Mouse (Mus musculus): ENCODE results near the gene Cap2.

Cap2 gene

GRCm38 (mm10) chr13:46690559-46691241 is 189.1 kb downstream of the Cap2 start:
- no peak for DNase-seq (ENCODE audit: low spot score in 2 of 2)

GRCm38 (mm10) chr13:46695296-46695908 is 193.8 kb downstream of the Cap2 start:
- DNase-seq (ENCODE audit: low spot score in 2 of 2): no peak

GRCm38 (mm10) chr13:46695932-46696331 is 194.3 kb downstream of the Cap2 start:
- DNase-seq (ENCODE audit: low spot score in 2 of 2): no peak

GRCm38 (mm10) chr13:46696788-46697187 is 195.1 kb downstream of the Cap2 start:
- DNase-seq (ENCODE audit: low spot score in 2 of 2): no peak

- DNase-seq (ENCODE audit: low spot score in 2 of 2): no peak
Observed at GRCm38 (mm10) chr13:46699372-46699771, 197.7 kb downstream of the Cap2 start.

Data from right cerebral cortex, adult 2 months (tissue).